Mouse (Mus musculus): ENCODE measurements around the gene Evpl. TPM values are rescaled to one million over a fixed set of nuclear protein-coding genes. Genes with fewer than 3 reads are reported as not detected.

Evpl gene
- polyA plus RNA-seq, 1 experiment from 2014 or later: 0.10 TPM

GRCm38 (mm10) chr11:116255090-116255981 lies 17.5 kb upstream of the Evpl start:
- Histone ChIP-seq H3K36me3 (peaks cover 97% of the 10 kb centered on the region), H3K4me3 (replicated peaks) (no peak overlapping the region), H3K27ac (peak overlapping the region; percentile 41), H3K9me3 (replicated peaks) (no peaks in the 10 kb centered on the region), H3K27me3 (no peaks in the 10 kb centered on the region), H3K4me1 (replicated peaks) (peaks cover 29% of the 10 kb centered on the region), H3K4me2 (no peak overlapping the region), H3K9ac (no peak overlapping the region)
- no peak for DNase-seq
- no peak for ATAC-seq (ENCODE audit: low read depth)
- WGBS (ENCODE audit: insufficient replicate concordance): 64% methylated on average over 22 of the region's 22 CpGs

DNA sequence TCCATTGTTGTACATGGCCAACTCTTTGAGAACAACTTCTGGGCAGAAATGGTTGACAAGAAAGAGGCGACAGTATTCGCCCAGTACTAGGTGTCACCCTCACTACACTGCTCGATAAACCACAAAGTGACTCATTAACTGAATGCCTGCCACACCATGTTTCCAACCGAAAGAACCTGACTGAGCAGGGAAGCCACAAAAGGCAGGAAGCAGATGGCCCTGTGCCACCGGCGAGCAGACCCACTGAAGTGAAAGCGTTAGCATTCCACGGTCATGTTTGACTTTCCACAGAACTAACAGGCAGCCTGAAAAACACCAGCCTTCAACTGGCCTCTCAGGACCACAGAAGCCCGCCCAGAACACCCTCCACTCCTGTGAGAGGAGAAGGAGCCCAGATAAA lies 16.8 kb upstream of the Evpl start:
- ATAC-seq (ENCODE audit: low read depth): no peak
- no peaks in the 10 kb centered on the region for H3K27me3 ChIP-seq
- H3K9ac ChIP-seq: no peak overlapping the region
- peaks cover 22% of the 10 kb centered on the region for H3K4me1 ChIP-seq (replicated peaks)
- H3K36me3 ChIP-seq: peaks cover 97% of the 10 kb centered on the region
- H3K9me3 ChIP-seq (replicated peaks): no peaks in the 10 kb centered on the region
- H3K4me2 ChIP-seq: no peak overlapping the region
- H3K27ac ChIP-seq: peak overlapping the region; percentile 41; the same call in 1 of the 2 replicates
- WGBS (ENCODE audit: insufficient replicate concordance): 39% methylated on average over 9 of the region's 9 CpGs
- no peak for DNase-seq
- H3K4me3 ChIP-seq (replicated peaks): no peak overlapping the region

GRCm38 (mm10) chr11:116253076-116253600 lies 15.3 kb upstream of the Evpl start:
- Histone ChIP-seq H3K4me1 (replicated peaks) (peaks cover 17% of the 10 kb centered on the region), H3K27ac (no peak overlapping the region), H3K9ac (no peak overlapping the region), H3K9me3 (replicated peaks) (no peaks in the 10 kb centered on the region), H3K4me2 (no peak overlapping the region), H3K36me3 (peaks cover 97% of the 10 kb centered on the region), H3K4me3 (replicated peaks) (no peak overlapping the region), H3K27me3 (no peaks in the 10 kb centered on the region)
- DNase-seq (no peak), ATAC-seq (ENCODE audit: low read depth) (no peak)
- 66% methylated on average over 3 of the region's 3 CpGs for WGBS (ENCODE audit: insufficient replicate concordance)

DNA sequence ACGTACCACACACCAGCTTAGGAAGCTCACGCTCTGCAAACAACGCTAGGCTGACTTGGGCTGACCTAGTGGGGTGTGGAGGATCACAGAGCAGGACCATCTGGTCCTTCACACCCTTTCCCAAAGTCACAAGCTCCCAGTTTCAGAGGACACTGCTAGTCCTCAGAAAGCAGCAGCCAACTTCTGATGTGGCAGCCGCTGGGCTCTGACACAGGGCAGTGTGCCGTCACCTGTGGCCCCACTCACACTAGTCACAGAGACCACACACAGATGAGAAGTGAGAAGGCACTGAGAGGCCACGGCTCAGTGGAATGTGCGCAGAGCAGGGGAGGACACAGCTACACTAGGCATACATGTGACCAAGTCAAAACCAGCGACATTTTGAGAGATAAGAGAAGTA lies 13.0 kb upstream of the Evpl start:
- ATAC-seq (ENCODE audit: low read depth) (no peak), DNase-seq (no peak)
- H3K9ac ChIP-seq: no peak overlapping the region
- no peak overlapping the region for H3K4me3 ChIP-seq (replicated peaks)
- H3K9me3 ChIP-seq (replicated peaks): no peaks in the 10 kb centered on the region
- peaks cover 11% of the 10 kb centered on the region for H3K4me1 ChIP-seq (replicated peaks)
- no peaks in the 10 kb centered on the region for H3K27me3 ChIP-seq
- no peak overlapping the region for H3K4me2 ChIP-seq
- H3K36me3 ChIP-seq: peaks cover 97% of the 10 kb centered on the region
- no peak overlapping the region for H3K27ac ChIP-seq
- 87% methylated on average over 8 of the region's 8 CpGs for WGBS (ENCODE audit: insufficient replicate concordance)

- H3K27ac ChIP-seq: no peak overlapping the region
- no peak for ATAC-seq (ENCODE audit: low read depth)
- no peak overlapping the region for H3K4me3 ChIP-seq (replicated peaks)
- H3K4me1 ChIP-seq (replicated peaks): no peaks in the 10 kb centered on the region
- WGBS (ENCODE audit: insufficient replicate concordance): 78% methylated on average over 14 of the region's 14 CpGs
- no peaks in the 10 kb centered on the region for H3K9me3 ChIP-seq (replicated peaks)
- H3K36me3 ChIP-seq: peaks cover 95% of the 10 kb centered on the region
- H3K27me3 ChIP-seq: no peaks in the 10 kb centered on the region
- no peak overlapping the region for H3K4me2 ChIP-seq
- no peak for DNase-seq
- no peak overlapping the region for H3K9ac ChIP-seq
These were observed 9.8 kb upstream of the Evpl start for GRCm38 (mm10) chr11:116247502-116248222.

- Histone ChIP-seq H3K4me3 (replicated peaks) (no peak overlapping the region), H3K4me2 (no peak overlapping the region), H3K27ac (no peak overlapping the region), H3K27me3 (no peaks in the 10 kb centered on the region), H3K36me3 (peaks cover 75% of the 10 kb centered on the region), H3K4me1 (replicated peaks) (peaks cover 6% of the 10 kb centered on the region; the same call in 1 of the 2 replicates), H3K9ac (no peak overlapping the region), H3K9me3 (replicated peaks) (no peaks in the 10 kb centered on the region)
- ATAC-seq (ENCODE audit: low read depth) (no peak), DNase-seq (no peak)
- 80% methylated on average over 6 of the region's 6 CpGs for WGBS (ENCODE audit: insufficient replicate concordance)
These were observed 7.7 kb upstream of the Evpl start for GRCm38 (mm10) chr11:116245616-116246015.

- no peaks in the 10 kb centered on the region for H3K9me3 ChIP-seq (replicated peaks)
- peaks cover 6% of the 10 kb centered on the region; the same call in 1 of the 2 replicates for H3K4me1 ChIP-seq (replicated peaks)
- H3K4me3 ChIP-seq (replicated peaks): no peak overlapping the region
- no peak overlapping the region for H3K9ac ChIP-seq
- DNase-seq (no peak), ATAC-seq (ENCODE audit: low read depth) (no peak)
- peaks cover 65% of the 10 kb centered on the region for H3K36me3 ChIP-seq
- H3K27me3 ChIP-seq: 0 out of 2 replicates have a peak, but pooled peaks cover 4% of the 10 kb centered on the region
- 85% methylated on average over 8 of the region's 8 CpGs for WGBS (ENCODE audit: insufficient replicate concordance)
- no peak overlapping the region for H3K27ac ChIP-seq
- H3K4me2 ChIP-seq: no peak overlapping the region
These were observed 6.7 kb upstream of the Evpl start for GRCm38 (mm10) chr11:116244580-116244979.

DNA sequence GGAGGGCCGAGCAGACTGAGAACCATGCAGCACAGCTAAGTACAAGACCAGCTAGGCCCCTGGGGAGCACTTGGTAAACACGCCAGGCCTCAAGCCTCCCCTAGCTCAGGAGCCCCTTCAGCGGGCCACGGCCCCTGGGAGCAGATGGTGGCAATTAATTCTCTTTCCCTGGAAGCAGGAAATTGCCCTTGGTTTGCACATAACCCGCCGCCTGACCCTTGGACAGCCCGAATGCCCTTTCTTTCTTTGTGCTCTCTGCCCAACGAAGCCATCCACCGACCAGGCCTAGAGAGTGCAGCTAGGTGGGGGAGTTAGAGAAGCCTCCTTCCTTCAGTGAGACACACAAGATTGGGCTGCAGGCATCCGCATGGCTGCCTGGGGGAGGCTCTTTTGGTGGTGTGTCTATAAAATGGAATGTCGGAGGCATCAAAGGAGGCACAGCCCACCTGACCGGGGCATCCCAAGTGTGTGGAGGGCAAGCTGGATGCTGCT lies 3.9 kb upstream of the Evpl start:
- H3K4me1 ChIP-seq (replicated peaks): peaks cover 17% of the 10 kb centered on the region
- H3K36me3 ChIP-seq: peaks cover 37% of the 10 kb centered on the region
- WGBS (ENCODE audit: insufficient replicate concordance): 63% methylated on average over 12 of the region's 12 CpGs
- H3K27ac ChIP-seq: no peak overlapping the region
- H3K4me3 ChIP-seq (replicated peaks): no peak overlapping the region
- no peak for ATAC-seq (ENCODE audit: low read depth)
- H3K9me3 ChIP-seq (replicated peaks): no peaks in the 10 kb centered on the region
- H3K4me2 ChIP-seq: no peak overlapping the region
- H3K27me3 ChIP-seq: peaks cover 27% of the 10 kb centered on the region
- DNase-seq: no peak
- H3K9ac ChIP-seq: no peak overlapping the region

DNA sequence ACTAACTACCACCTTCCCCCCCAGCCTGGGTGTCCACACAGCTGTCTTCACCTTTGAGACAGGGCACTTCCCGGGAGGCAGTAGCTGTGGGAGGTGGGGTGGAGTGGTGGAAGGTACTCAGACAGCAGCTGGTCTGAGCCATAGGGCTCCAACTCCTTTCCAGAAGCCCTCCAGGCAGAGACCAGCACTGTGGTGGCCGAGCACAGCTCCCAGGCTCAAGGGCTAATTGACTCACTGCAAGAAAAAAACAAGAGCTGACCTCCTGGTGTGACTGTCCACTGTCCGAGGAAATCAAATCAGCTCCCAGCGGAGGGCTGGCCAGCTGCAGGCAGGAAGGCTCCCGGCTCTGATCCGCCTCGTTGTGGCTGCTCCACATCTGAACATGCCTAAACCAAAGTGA lies 1.9 kb upstream of the Evpl start:
- WGBS (ENCODE audit: insufficient replicate concordance): 62% methylated on average over 7 of the region's 7 CpGs
- ATAC-seq (ENCODE audit: low read depth) (no peak), DNase-seq (no peak)
- Histone ChIP-seq H3K27ac (no peak overlapping the region), H3K9me3 (replicated peaks) (no peaks in the 10 kb centered on the region), H3K4me1 (replicated peaks) (peaks cover 23% of the 10 kb centered on the region), H3K36me3 (peaks cover 17% of the 10 kb centered on the region), H3K9ac (no peak overlapping the region), H3K4me2 (no peak overlapping the region), H3K27me3 (peaks cover 36% of the 10 kb centered on the region), H3K4me3 (replicated peaks) (no peak overlapping the region)

DNA sequence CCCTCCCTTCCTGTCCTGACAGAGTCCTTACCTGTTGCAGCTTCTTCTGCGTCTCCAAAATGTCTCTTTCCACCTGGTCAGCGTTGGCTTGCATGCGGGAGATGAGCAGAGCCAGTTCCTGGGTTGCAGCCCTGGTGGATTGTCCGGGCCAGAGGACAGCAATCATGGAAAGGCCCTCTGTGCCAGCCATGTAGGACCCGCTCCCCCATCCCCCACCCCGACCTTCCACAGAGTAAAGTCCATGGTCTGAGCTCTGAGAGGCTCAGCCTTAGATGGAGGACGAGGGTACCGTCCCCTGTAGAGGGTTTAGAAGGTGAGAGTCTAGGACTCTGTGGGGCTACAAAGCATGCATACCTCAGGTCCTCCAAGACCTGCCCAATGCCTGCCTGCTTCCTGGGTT lies 3.0 kb downstream of the Evpl start:
- no peak overlapping the region for H3K4me3 ChIP-seq (replicated peaks)
- no peak overlapping the region for H3K4me2 ChIP-seq
- H3K4me1 ChIP-seq (replicated peaks): peaks cover 18% of the 10 kb centered on the region
- ATAC-seq (ENCODE audit: low read depth) (no peak), DNase-seq (no peak)
- no peak overlapping the region for H3K27ac ChIP-seq
- peaks cover 64% of the 10 kb centered on the region for H3K27me3 ChIP-seq
- WGBS (ENCODE audit: insufficient replicate concordance): 71% methylated on average over 8 of the region's 8 CpGs
- H3K36me3 ChIP-seq: no peaks in the 10 kb centered on the region
- H3K9ac ChIP-seq: no peak overlapping the region
- no peaks in the 10 kb centered on the region for H3K9me3 ChIP-seq (replicated peaks)

GRCm38 (mm10) chr11:116232427-116232826 lies 5.5 kb downstream of the Evpl start:
- WGBS (ENCODE audit: insufficient replicate concordance): 41% methylated on average over 17 of the region's 17 CpGs
- H3K9ac ChIP-seq: no peak overlapping the region
- ATAC-seq (ENCODE audit: low read depth): no peak

More at GRCm38 (mm10) chr11:116232427-116232826, 5.5 kb downstream of the Evpl start:
- no peaks in the 10 kb centered on the region for H3K36me3 ChIP-seq
- peaks cover 8% of the 10 kb centered on the region for H3K4me1 ChIP-seq (replicated peaks)
- no peak overlapping the region for H3K4me3 ChIP-seq (replicated peaks)
- H3K9me3 ChIP-seq (replicated peaks): no peaks in the 10 kb centered on the region
- peaks cover 50% of the 10 kb centered on the region for H3K27me3 ChIP-seq
- no peak overlapping the region for H3K4me2 ChIP-seq
- DNase-seq: no peak
- H3K27ac ChIP-seq: no peak overlapping the region
